Mouse (Mus musculus) kidney, postnatal 4 days (tissue): ENCODE data around the gene Cpne1.
"Not testable (repeated sequence)": the region's sequence is repeated elsewhere in the genome, so short reads cannot be mapped to it uniquely, and the experiment has no call there.

Experiments used
- DNase-seq, 2 experiments: peaks; one replicate each; pipeline ENCODE4 v3.0.0; 2021; ENCODE audit warnings: mixed read lengths in 2 of 2

The Cpne1 gene

DNA sequence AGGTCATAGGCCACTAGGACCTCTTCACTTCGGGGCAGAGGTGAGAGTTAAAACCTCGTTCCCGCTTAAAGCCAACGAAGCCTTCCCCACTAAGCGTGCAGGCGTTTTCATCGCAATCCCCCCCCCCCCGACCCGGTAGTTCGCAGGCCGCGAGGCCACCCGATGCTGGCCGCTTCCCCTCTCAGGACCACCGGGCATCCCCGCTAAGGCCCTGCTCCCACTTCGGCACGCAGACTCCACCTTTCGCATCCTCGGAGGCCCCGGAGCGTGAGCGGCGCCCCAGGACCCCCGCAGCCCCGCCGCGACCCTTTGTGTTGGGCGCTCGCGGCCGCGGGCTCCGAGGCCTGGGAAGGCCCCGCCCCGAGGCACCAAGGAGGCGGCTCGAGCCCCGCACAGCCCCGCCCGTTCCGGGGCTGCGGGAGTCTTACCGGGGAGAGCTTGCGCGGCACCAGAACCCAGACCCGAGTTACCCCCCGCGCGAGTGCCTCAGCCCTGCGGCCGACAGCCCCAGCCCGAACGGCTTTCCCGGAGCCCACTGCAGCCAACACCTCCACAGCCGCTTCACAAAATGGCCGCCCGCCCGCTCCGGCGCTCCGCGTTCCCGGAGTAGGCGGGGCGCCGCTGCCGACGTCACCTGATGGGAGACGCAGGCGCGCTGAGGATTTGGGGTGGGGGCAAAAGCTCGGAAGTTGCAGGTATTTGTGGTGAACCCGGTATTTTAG lies at the start of gene Cpne1, which contains the start of gene Rbm12:
Gene Cpne1, minus strand, starts transcription at position 608 of the 722 bp plus-strand sequence.
Gene Rbm12, minus strand, starts transcription at position 621 of the 722 bp plus-strand sequence.
- DNase-seq: peak; percentile 95 to 97

DNA sequence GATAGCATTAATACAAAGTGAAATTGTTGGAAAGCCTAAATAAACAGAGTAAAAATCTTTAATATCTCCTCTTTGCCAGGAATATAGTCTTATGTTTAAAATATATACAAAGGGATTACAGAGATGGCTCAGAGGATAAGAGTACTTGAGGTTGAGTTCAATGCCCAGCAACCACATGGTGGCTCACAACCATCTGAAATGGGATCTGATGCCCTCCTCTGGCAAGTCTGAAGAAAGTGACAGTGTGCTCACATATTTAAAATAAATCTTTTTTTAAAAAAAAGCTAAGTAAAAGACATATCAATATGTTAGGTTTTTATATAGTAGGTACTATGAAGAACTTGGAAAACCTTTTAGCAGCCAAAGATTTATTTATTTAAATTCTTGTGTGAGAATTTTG lies 39.8 kb upstream of the Cpne1 start:
- no peak for DNase-seq

DNA sequence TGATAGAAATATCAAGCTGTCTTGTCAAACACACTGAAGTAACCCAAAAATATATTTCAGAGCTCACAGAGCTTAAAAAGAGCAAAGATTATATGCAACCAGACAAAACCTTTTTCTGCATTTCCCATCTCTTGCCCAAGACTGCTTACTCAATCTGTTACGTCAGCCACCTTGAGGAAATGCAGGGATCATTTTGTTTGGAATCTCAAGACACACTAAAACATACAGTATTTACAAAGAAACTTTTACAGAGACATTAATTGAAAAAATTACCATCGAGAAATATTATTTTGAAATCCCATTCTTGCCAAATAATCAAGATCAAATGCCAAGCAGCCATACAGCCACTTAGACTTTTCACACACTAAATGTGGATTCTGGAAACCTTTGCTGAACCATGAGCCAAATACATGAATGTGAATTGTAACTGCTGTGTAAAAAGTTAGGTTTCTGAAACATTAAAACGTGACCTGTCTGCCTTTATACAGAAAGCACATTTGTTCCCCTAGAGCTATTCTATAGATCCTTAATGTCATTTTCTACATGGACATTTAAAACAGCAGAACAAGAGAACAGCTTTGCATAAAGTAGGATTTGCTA lies 35.7 kb upstream of the Cpne1 start:
- DNase-seq: no peak

DNA sequence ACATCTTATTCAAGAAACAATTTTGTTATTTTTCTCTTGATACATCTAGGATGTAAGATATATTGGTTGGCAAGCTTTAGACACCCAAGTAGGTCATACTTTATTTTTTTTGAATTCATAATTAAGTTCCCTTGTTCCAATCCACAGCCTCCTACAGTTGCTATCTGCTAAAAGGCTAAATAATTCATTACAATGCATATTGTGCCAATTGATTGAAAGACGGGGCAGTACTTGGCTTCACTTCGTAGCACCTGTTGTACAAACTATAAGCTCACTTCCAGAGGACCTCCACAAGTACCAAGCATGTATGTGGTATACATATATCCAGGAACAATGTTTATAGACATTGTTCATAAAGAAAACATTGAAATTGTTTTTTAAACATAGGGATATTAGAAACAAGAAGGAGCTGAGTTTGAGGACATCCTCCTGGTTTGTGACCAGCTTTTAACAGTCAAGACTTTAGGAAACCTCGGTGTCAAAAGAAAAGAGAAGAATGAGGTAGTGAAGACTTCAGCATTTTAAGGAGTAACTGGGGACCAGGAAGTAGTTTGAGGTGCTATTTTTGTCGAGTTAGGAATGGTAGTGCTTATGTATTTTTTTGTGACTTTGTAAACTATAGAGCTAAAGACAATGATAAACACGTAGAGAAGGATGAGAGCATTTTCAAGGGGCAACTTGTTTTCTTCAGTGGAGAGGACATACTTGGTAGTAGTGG lies 34.7 kb upstream of the Cpne1 start:
- no peak for DNase-seq

DNA sequence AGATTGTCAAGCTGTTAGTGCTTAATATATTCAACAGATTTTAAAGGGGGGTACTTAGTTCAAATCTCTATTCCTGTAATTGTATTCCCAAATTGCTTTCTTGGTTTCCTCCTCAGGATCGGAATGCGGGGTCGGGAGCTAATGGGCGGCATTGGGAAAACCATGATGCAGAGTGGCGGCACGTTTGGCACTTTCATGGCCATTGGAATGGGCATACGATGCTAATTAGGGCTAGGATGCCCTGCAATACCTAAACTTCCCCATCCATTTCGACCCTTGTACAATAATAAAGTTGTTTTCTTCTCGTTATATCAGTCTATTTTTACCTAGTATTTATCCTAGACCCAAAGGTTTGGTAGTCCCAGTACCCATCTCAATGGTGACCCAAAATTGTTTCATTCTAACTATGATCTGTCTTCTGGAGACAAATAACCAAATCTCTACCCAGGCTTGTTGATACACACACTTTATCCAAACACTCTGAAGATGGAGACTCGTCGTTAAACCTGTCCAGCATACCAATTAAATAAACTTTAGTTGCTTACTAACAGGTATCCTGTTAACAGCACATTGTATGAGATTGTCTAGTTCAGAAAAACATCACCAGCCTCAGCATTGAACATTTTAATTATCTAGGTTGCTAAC lies 33.8 kb upstream of the Cpne1 start:
- DNase-seq: peak; percentile 12 to 13

DNA sequence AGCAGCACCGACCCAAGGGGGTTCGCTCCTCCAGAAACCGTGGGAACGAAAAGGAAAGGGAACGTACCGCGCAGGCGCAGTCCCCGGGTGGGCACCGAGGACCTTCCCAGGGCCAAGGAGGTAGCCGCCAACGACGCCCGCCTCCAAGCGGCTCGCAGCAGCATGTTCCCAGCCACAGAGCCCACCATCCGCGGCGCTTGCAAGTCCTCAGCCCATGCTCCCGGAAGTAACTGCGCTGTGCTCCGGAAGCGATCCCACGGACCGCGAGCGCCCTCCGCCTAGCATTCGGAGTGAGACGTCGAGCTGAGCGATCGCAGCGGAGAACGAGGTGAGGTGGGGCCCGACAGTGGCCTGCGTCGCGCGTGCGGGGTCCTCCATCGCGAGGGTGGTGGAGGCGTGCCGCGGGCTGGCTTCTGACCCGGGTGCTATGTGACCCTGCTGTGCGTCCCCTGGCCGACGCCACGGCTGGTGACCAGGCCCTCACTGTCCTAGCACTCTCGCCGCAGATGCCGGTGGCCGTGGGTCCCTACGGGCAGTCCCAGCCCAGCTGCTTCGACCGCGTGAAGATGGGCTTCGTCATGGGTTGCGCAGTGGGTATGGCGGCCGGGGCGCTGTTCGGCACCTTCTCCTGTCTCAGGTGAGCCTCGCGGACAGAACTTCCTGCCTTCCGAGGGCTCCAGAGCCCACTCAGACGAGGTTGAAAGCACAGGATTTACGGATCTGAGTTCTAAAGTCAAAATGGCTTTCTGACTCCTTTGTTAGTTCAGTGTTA lies 32.4 kb upstream of the Cpne1 start, which contains the start of the genes Romo1 and Nfs1:
Gene Romo1, plus strand, starts transcription at position 87 of the 772 bp plus-strand sequence.
Gene Nfs1, minus strand, starts transcription at position 234 of the 772 bp plus-strand sequence.
- peak; percentile 98 for DNase-seq

DNA sequence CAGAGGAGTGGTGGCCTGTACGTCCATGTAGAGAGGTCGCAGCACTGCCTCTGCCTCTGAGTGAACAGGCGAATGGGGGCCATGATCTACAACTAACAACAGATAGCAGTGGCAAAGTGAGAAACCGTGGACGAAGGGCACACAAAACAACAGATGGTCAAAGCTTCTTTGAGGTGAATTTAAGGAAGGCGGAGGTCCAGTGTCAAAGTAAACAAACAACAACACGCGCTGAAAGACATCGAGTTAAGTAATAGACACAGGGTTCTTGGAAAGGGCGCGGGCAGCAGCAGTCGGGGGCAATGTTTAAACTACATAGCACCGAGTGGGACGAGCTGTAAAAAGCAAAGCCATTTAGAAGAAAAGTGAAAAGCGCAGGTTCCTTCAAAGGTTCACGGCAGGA lies 31.6 kb upstream of the Cpne1 start:
- peak in 1 of 2 experiments; percentile 10 for DNase-seq

DNA sequence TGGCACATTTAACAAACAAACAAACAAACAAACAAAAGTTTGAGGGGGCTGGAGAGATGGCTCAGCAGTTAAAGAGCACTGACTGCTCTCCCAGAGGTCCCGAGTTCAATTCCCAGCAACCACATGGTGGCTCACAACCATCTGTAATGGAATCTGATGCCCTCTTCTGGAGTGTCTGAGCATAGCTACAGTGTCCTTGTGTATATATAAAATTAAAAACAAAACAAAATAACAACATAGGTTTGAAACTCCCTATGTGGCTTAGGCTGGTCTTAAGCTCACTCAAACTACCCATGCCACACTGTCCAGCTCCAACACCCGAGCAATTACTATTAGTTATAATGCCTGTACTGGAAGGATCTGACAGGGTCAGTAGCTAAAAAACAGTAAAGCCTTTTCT lies 31.1 kb upstream of the Cpne1 start:
- DNase-seq: no peak

DNA sequence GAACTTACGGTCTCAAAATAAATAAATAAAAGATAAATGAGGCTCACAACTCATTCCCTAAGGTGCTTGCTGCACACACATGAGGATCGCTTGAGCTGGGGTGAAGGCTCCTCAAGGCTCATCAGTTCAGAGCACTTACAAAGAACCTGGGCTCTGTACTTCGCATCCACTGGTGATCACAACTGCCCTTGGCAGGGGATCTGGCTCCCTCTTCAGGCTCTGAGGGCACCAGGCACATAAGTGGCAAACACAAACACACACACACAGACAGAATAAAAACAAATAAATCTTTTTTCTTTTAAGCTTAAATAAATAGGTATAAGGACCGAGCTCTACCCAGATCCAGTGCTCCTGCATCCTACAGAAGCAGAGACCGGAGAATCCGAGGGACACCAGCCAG lies 23.9 kb upstream of the Cpne1 start:
- DNase-seq: no peak

DNA sequence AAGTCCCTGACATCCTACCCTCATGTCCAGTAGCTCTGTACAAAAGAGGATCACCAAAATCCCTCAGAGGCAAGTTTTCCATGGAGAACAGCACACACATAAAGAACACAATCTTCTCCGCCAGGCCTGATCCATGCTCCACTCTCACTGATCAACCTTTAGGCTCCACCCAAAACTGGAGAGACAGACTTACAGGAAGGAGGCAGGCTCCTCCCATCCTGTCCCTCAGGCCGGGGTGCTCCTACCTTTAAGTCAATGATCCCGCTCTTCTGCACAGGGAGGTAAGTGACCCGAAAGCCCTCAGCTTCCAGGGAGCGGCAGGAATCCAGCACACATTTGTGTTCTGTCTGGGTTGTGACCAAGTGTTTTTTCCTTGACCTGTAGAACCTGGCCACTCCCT lies 22.4 kb upstream of the Cpne1 start:
- no peak for DNase-seq

DNA sequence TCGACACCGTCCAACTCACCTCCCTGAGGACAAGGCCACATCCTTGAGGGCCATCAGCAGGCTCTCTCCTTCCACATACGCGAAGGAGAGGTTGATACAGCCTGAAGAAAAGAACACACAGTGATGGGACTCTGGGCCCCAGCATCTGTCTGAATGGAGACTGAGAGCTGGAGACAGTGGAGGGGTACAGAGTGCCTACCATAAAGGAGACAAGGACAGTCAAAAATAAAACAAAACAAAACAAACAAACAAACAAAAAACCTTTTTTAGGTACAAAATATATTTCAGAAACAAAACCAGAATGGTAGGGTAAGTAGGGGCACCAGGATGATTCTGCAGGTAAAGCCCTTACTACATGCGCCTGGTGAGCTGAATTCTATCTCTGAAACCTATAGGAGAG lies 15.2 kb upstream of the Cpne1 start, which contains the start of gene Gm28036:
Gene Gm28036, minus strand, starts transcription at position 101 of the 400 bp plus-strand sequence.
- DNase-seq: no peak

DNA sequence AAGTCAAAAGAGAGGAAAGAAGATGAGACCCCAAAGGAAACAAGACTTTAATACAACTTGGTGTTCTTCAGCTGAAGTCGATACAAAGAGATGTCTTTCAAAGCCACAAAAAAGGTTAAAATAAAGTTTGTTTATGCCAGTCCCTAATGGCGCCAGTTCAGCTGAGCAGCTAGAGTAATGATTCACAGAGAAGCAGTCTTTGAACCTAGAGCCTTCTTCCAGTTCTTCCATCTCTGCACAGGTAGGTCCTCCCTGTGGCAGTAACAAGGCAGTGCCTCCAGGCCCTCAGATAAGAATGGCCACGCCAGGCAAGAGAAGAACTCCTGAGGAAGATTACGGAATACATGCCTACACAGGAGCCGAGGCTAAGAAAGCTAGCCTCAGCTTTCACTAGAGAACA lies 12.0 kb upstream of the Cpne1 start:
- DNase-seq: no peak

DNA sequence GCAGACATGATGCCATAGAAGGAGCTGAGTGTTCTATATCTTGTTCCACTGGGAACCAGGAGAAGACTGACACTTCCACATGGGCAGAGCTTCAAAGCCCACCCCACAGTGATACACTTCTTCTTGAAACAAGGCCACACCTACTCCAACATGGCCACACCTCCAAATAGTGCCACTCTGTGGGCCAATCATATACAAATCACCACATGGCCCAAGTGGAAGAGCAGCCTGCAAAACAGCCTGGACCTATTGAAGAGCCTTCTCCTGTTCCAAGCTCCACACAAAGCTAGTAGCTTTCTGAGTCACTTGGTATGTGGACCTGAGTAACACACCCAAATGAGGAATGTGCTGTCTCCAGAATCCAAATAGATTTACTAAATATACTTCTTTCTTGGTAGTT lies 7.8 kb upstream of the Cpne1 start:
- DNase-seq: no peak

DNA sequence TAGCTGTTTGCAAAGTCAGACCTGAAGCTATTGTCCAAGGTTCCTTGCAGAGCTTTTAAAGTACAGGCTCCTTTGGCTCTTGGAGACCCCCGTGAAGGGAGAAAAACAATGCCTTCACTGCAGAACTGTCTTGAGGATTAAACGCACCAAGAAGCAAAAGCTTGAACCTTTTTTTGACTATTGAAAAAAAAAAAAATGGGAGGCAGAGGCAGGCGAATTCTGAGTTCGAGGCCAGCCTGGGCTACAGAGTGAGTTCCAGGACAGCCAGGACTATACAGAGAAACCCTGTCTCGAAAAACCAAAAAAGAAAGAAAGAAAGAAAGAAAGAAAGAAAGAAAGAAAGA lies 287 bp upstream of the Cpne1 start:
- DNase-seq: not testable (repeated sequence)

DNA sequence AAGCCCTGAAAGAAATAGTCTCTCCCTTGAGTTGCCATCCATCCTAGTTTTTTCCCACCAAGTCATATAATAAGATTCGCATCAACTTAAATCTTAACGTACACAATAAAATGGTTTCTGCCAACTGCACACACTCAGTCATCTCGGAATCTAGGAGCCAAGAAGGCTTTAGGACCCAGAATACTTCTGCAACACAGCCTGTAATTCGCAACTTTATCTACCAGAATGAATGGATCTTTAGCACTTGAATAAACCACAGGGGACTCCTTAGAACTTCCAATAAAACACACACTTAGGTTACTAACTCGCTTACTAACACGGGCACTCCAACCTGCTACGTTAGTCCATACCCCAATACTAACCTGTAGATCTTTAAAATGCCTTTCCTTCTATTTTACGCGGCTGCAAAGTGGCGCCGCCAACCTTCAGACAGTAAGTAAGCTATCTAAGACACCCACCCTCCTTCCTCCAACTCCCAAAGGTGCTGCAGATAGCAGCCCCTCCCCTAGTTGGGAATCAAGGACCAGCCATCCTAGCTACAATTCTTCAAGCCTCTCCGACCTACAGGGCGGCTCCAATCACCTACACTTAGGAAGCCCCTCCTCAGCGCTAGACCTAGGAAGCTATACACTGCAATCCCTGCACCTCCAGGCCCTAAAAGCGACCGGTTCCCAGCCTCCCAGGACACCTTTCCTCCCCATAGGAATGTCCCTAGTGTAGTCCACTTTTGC lies 973 bp downstream of the Cpne1 start:
- DNase-seq: peak in 1 of 2 experiments; percentile 53

DNA sequence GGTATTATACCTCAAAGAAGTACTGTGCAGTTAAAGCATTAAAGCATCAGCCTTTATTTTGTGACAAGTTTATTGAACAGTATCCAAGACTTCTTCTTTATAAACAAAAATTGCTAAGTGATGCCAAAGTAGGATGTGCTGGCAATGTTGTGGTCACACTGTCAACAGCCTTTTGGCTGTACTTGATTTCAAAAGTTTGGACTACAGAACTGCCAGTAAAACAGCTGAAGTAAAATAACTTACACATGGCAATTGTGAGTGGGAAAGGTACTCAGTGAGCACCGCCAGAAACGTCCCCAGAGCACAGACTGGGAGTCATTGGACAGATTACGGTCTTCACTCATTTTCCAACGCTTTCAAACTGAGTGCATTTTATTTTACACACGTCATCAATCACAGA lies 19.8 kb downstream of the Cpne1 start:
- DNase-seq: no peak

DNA sequence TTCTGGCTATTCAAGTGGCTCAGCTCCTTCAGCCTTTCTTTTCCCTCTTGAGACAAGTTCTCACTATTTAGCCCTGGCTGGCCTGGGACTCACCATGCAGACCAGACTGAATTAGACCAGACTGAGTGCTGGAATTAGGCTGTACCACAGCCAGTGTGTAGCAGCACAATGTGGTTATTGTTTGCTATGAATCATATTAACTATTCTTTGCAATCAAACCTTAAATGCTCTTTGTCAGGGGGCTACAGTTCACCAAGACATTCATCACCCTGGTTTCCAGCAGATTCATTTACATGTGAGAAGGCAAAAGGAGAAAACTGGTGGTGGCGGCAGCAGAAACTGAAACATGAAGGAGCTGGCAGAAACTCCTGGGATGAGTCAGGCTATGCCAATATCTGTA lies 22.0 kb downstream of the Cpne1 start:
- no peak for DNase-seq

DNA sequence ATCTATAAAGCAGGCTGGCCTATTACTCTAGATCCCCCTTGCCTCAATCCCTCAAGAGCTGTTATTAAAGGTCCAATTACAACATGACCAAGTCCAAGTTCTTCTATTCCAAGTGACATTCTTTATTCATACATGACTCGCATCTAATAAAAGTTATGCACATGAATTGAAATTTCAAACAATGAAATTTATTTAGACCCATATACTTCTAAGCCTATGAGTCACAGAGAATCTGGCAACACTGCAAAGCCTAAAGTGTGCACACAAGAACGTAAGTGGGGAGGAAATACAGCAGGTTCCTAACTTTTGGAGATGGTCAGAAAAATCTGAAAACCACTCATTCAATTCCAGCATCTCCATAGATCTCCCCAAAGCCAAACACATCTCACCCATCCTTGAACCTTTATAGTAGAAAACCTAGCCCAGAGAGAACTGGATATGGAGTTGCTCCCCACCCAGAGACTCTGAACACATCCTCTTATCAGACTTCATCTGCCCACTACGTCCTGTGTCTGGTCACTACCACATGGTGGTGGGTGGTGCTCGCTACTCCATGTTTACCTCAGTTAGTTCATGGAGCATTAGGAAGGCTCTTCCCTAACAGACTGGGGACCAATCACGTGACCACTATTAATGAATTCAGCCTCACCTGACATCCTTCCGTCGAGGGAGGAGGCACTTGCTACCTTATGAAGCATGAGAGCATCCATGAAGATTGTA lies 24.2 kb downstream of the Cpne1 start:
- DNase-seq: no peak

DNA sequence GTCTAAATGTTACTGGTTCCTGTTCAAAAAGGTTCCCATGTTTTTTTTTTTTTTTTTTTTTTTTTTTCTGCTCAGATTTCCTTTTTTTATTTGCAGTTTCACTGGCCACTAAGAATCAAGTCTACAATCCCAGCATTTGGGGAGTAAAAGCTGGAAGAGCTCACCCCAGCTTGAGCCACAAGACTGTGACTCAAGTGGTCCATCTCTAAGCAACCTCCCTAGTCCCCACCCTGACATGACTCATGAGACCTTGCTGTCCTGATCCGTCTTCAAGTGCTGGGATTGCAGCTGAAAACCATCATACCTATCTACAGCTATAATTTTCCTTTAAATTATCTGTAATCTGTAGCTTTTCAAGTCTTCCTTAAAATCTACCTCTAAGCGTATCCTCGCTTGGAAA lies 27.2 kb downstream of the Cpne1 start:
- DNase-seq: no peak

DNA sequence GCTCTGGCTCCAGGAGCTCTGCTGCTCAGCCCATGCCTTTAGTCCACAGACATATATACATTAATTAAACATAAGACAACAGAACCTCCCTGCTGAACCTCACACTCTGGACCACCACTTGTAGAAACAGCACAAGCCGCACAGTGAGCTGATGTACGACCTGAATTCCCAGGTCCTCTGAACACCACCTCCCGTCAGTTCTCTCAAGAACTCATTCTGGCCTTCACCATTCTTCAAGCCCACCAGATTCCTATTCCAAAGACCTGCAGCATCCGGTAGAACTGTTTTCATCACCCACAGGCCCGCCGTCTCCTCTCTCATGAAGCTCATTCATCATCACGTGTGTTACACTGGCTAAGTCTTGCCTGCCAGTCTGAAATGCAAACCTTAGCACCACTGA lies 31.4 kb downstream of the Cpne1 start:
- DNase-seq: no peak

DNA sequence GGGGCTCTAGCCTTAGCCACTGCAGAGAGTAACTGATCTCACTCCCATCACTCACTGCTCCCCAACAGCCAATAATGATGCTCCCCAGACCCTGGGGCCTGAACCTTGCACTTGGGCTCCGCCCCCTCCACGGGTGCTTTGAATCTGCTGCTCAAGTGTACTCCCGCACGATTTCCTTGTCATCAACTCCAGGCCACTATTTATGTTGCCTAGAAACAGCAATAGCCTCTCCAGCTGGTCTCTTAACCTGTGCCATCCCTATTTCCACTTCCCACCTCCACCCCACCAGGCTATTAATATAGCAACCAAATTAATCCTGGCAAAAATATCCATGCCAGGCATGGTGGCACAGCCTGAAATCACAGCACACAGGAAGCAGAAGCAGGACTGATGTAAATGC lies 32.1 kb downstream of the Cpne1 start:
- DNase-seq: no peak
